Mouse (Mus musculus): Measurements from ENCODE around the gene Scgb2b26.
"Not testable (repeated sequence)": the region's sequence is repeated elsewhere in the genome, so short reads cannot be mapped to it uniquely, and the experiment has no call there.

The Scgb2b26 gene

GRCm38 (mm10) chr7:33944940-33945339 lies at the start of gene Scgb2b26:
Gene Scgb2b26, minus strand, starts transcription at chr7:33945040.
- DNase-seq: no peak

GRCm38 (mm10) chr7:33982281-33982680 lies 37.4 kb upstream of the Scgb2b26 start:
- DNase-seq: not testable (repeated sequence)

DNA sequence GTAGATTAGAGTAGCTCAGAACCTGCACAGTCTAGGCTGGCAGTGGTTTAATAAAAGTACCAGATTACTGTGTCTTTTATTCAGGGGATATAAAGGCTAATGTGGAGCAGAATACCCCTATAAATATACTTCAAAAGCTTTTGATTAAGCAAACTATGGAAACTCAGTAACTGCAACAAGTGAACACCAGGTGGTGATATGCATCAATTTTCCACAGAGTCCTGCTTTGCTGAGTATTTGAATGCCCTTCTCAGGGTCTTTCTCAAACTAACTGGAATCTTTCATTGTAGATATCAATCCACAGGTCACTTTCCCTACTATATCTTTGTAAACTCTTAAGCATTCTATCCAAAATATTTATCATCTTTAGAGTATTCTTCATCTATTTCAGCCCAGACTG lies 41.9 kb downstream of the Scgb2b26 start:
- DNase-seq: no peak

- DNase-seq: no peak
Measured at GRCm38 (mm10) chr7:33900803-33901202, 44.0 kb downstream of the Scgb2b26 start.

DNA sequence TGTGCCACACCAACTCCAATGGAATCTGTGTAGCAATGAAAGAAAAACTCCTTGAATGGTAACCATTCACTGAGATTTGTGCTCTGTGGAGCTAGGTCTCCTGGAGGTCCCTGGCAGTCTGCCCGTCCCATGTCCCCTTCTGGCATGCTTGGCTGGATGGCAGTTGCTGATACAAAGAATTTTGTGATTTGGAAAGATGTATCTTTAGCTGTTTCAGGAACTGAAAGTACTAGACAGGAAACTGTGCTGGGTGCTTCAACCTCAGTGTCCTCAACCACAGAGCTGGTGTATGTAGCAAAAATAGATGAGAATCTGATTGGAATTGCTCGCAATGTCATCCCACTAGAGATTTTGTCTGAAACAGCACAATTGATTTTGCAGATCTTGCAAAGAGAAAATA lies 44.8 kb downstream of the Scgb2b26 start:
- no peak for DNase-seq

All from thymus, adult 18-20 months (tissue).